Mouse (Mus musculus): ENCODE measurements around the gene Idh2.

DNA sequence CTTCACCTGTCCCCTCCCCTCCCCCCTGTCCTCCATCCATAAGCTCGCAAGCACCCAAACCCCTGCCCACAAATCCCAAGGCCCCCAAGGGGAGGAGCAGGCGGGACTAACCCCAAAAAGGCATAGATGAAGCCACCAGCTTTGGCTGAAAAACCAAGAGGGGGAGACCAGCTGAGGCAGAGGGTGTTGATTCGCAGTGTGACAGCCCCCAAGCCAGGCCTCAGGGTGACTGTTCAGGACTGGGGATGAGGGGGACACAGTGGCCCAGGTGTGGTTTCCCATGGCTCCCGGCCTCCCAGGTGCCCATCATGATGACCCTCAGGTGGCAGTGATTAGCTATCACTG is 23.4 kb downstream of the Idh2 start:
- TF ChIP-seq CTCF (IDR thresholded peaks at IDR 0.05; ENCODE audit: extremely low read depth, insufficient read depth, low read length) (no peak), POLR2A (IDR thresholded peaks at IDR 0.05; ENCODE audit: extremely low read depth, insufficient read depth, low read length) (no peak)
